Mouse (Mus musculus): ENCODE results near the gene Glrx5. TPM values are rescaled to one million over a fixed set of nuclear protein-coding genes. Genes with fewer than 3 reads are reported as not detected.

The Glrx5 gene
- polyA plus RNA-seq, 1 experiment from 2014 or later: 188 TPM

DNA sequence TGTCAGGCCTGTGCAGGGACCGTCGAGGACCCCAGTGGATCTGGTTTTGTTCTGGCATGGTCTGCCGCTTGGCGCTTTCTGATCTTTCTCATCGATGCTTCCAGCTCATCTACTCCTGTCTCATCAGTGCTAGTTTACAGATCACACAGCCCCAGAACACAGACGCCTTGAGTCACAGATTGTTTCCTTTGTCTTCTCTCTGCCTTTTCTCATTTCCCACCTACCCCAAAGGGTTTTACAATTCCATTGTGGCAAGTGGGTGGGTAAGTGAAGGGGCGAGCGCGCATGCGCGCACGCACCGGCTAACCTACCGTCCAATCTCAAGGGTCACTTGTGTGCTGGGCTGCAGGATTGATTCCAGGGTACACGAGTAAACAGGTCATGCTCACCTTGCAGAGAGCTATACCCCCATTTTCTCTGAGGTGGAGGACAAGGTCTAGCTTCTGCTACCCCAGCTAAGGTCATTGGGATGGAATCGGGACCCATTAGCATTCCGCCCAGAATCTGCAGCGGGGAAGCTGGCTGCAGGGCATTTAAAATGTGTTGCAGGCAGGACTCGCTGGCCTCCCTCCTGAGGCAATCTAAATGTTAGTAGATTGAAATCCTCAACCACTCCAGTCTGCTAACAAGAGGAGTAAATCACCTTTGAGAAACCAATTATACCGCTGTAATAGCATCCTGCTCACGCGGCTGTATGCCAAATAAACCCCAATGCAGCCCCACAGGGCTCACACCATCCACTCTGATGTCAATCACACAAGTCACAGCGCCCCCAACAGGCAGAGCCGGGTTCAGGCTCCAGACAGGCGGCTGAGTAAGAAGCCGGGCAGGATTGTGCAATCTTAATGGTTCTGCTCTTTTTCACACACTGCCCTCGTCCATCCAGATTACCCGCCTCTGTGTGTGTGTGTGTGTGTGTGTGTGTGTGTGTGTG, 31.0 kb downstream of the Glrx5 start:
- no peak overlapping the region for H3K4me3 ChIP-seq (ENCODE audit: low read depth, low read length)
- H3K4me2 ChIP-seq (ENCODE audit: low read depth, low read length, severe bottlenecking): no peak overlapping the region
- H3K4me1 ChIP-seq (replicated peaks; ENCODE audit: control insufficient read depth, insufficient read depth, low read length): no peaks in the 10 kb centered on the region
- H3K9ac ChIP-seq (ENCODE audit: low read length): no peak overlapping the region
- H3K27ac ChIP-seq (ENCODE audit: low read depth, low read length): no peak overlapping the region
- ATAC-seq (replicated peaks; ENCODE audit: low FRiP score) (0 out of 2 replicates have a peak, but pooled peaks have one; percentile 10), DNase-seq (ENCODE audit: low spot score) (peak; percentile 70)
- H3K9me3 ChIP-seq (ENCODE audit: control insufficient read depth, low read length): no peaks in the 10 kb centered on the region
- WGBS: 54% methylated on average over 28 of the region's 28 CpGs
- H3K36me3 ChIP-seq (ENCODE audit: control insufficient read depth, insufficient read depth, low read length): no peaks in the 10 kb centered on the region
- no peaks in the 10 kb centered on the region for H3K27me3 ChIP-seq (ENCODE audit: control insufficient read depth, insufficient read depth, low read length)

- no peaks in the 10 kb centered on the region for H3K4me1 ChIP-seq (replicated peaks; ENCODE audit: control insufficient read depth, insufficient read depth, low read length)
- no peak overlapping the region for H3K9ac ChIP-seq (ENCODE audit: low read length)
- ATAC-seq (replicated peaks; ENCODE audit: low FRiP score) (no peak), DNase-seq (ENCODE audit: low spot score) (no peak)
- no peak overlapping the region for H3K4me3 ChIP-seq (ENCODE audit: low read depth, low read length)
- no peaks in the 10 kb centered on the region for H3K36me3 ChIP-seq (ENCODE audit: control insufficient read depth, insufficient read depth, low read length)
- WGBS: 81% methylated on average over 4 of the region's 4 CpGs
- no peaks in the 10 kb centered on the region for H3K27me3 ChIP-seq (ENCODE audit: control insufficient read depth, insufficient read depth, low read length)
- no peak overlapping the region for H3K27ac ChIP-seq (ENCODE audit: low read depth, low read length)
- H3K9me3 ChIP-seq (ENCODE audit: control insufficient read depth, low read length): no peaks in the 10 kb centered on the region
- H3K4me2 ChIP-seq (ENCODE audit: low read depth, low read length, severe bottlenecking): no peak overlapping the region
Measured at GRCm38 (mm10) chr12:105064168-105064567, 31.7 kb downstream of the Glrx5 start.

GRCm38 (mm10) chr12:105065119-105065518, 32.6 kb downstream of the Glrx5 start:
- WGBS: 92% methylated on average over 7 of the region's 7 CpGs
- no peak for ATAC-seq (replicated peaks; ENCODE audit: low FRiP score)
- no peak overlapping the region for H3K9ac ChIP-seq (ENCODE audit: low read length)
- H3K27me3 ChIP-seq (ENCODE audit: control insufficient read depth, insufficient read depth, low read length): no peaks in the 10 kb centered on the region
- no peaks in the 10 kb centered on the region for H3K36me3 ChIP-seq (ENCODE audit: control insufficient read depth, insufficient read depth, low read length)
- DNase-seq (ENCODE audit: low spot score): no peak
- no peak overlapping the region for H3K27ac ChIP-seq (ENCODE audit: low read depth, low read length)
- H3K9me3 ChIP-seq (ENCODE audit: control insufficient read depth, low read length): no peaks in the 10 kb centered on the region
- no peak overlapping the region for H3K4me2 ChIP-seq (ENCODE audit: low read depth, low read length, severe bottlenecking)
- no peaks in the 10 kb centered on the region for H3K4me1 ChIP-seq (replicated peaks; ENCODE audit: control insufficient read depth, insufficient read depth, low read length)
- no peak overlapping the region for H3K4me3 ChIP-seq (ENCODE audit: low read depth, low read length)

DNA sequence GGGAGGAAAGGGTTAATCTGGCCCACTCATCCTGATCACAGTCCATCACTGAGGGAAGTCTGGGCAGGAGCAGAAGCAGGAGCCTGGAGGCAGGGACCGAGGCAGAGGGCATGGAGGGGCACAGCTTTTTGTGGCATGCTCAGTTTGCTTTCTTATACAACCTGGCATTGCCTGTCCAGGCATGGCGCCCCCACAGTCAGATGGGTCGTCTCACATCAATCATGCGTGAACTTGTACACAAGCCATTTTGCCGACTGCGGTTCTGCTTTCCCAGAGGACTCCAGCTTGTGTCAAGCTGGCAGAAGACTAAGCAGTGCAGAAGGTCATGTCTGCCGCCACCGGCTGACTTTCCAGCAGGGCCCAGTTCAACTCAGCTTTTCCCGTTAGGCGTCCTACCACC, 34.0 kb downstream of the Glrx5 start:
- H3K4me2 ChIP-seq (ENCODE audit: low read depth, low read length, severe bottlenecking): no peak overlapping the region
- H3K9me3 ChIP-seq (ENCODE audit: control insufficient read depth, low read length): no peaks in the 10 kb centered on the region
- no peaks in the 10 kb centered on the region for H3K36me3 ChIP-seq (ENCODE audit: control insufficient read depth, insufficient read depth, low read length)
- 77% methylated on average over 10 of the region's 10 CpGs for WGBS
- H3K27me3 ChIP-seq (ENCODE audit: control insufficient read depth, insufficient read depth, low read length): no peaks in the 10 kb centered on the region
- ATAC-seq (replicated peaks; ENCODE audit: low FRiP score) (no peak), DNase-seq (ENCODE audit: low spot score) (no peak)
- no peak overlapping the region for H3K27ac ChIP-seq (ENCODE audit: low read depth, low read length)
- H3K4me3 ChIP-seq (ENCODE audit: low read depth, low read length): no peak overlapping the region
- no peak overlapping the region for H3K9ac ChIP-seq (ENCODE audit: low read length)
- no peaks in the 10 kb centered on the region for H3K4me1 ChIP-seq (replicated peaks; ENCODE audit: control insufficient read depth, insufficient read depth, low read length)

DNA sequence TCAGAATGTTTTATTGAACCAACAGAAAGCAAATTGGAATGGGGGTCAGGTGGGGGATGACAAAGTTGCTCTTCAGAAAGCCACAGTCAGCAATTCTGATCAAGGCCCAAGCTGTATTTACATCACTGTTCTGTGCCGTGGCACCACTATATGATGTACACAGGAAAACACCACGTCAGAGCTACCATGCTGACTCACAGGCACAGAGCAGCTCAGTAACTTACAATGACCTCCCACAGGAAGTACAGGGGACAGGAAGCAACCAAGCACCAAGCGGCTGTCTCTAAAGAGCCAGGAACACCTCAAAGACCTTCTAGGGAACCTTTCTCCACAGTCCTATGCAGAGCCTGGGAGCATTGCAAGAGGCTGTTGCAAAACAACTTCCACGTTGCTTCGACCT, 36.4 kb downstream of the Glrx5 start:
- Histone ChIP-seq H3K4me3 (ENCODE audit: low read depth, low read length) (no peak overlapping the region), H3K27me3 (ENCODE audit: control insufficient read depth, insufficient read depth, low read length) (no peaks in the 10 kb centered on the region), H3K27ac (ENCODE audit: low read depth, low read length) (no peak overlapping the region), H3K4me1 (replicated peaks; ENCODE audit: control insufficient read depth, insufficient read depth, low read length) (no peaks in the 10 kb centered on the region), H3K36me3 (ENCODE audit: control insufficient read depth, insufficient read depth, low read length) (no peaks in the 10 kb centered on the region), H3K4me2 (ENCODE audit: low read depth, low read length, severe bottlenecking) (no peak overlapping the region), H3K9ac (ENCODE audit: low read length) (no peak overlapping the region), H3K9me3 (ENCODE audit: control insufficient read depth, low read length) (no peaks in the 10 kb centered on the region)
- 83% methylated on average over 5 of the region's 5 CpGs for WGBS
- no peak for DNase-seq (ENCODE audit: low spot score)
- ATAC-seq (replicated peaks; ENCODE audit: low FRiP score): no peak

DNA sequence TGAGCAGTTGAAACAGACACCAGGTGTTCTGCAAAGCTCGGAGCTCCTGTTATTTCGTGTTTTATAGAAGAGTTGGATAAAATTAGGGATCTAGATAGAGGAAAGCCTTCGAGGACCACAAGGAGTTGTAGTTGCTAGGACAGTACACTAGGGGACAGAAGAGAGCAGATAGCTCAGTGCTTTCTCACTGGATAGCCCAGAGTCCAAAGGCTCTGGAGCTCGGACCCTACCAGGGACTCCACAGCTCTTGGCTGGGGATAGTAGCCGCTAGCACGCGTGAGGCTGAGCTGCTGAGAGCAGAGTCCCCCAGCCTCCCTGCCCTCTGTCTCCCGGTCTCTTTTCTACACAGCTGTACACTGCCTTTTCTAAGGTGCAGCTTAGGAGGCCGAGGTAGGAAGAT, 41.2 kb downstream of the Glrx5 start:
- ATAC-seq (replicated peaks; ENCODE audit: low FRiP score): peak; percentile 56; the same call in 1 of the 2 replicates
- DNase-seq (ENCODE audit: low spot score): peak; percentile 60
- Histone ChIP-seq H3K27me3 (ENCODE audit: control insufficient read depth, insufficient read depth, low read length) (no peaks in the 10 kb centered on the region), H3K4me1 (replicated peaks; ENCODE audit: control insufficient read depth, insufficient read depth, low read length) (no peaks in the 10 kb centered on the region), H3K9ac (ENCODE audit: low read length) (no peak overlapping the region), H3K4me3 (ENCODE audit: low read depth, low read length) (no peak overlapping the region), H3K9me3 (ENCODE audit: control insufficient read depth, low read length) (no peaks in the 10 kb centered on the region), H3K4me2 (ENCODE audit: low read depth, low read length, severe bottlenecking) (no peak overlapping the region), H3K36me3 (ENCODE audit: control insufficient read depth, insufficient read depth, low read length) (no peaks in the 10 kb centered on the region), H3K27ac (ENCODE audit: low read depth, low read length) (no peak overlapping the region)
- WGBS: 42% methylated on average over 9 of the region's 9 CpGs

DNA sequence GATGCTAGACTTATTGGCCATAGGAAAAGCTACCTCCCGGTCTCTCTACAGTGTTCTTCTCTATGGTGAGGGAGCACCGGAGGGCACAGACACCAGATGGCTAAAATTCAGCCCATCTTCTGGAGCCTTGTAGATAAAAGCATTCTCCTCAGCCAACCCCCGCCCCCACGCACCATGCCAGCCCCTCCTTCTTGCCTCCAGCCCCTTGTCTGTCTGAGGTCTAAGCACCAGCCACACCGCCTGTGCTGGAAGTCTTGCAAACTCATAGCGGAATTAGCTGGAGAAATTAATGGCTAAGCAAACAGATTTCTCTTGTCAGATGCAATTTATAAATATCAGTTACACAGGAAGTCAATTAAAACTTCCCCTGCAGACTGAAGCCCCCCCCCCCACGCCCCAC, 43.0 kb downstream of the Glrx5 start:
- no peak overlapping the region for H3K4me3 ChIP-seq (ENCODE audit: low read depth, low read length)
- H3K27me3 ChIP-seq (ENCODE audit: control insufficient read depth, insufficient read depth, low read length): no peaks in the 10 kb centered on the region
- H3K9ac ChIP-seq (ENCODE audit: low read length): no peak overlapping the region
- WGBS: 60% methylated on average over 7 of the region's 7 CpGs
- ATAC-seq (replicated peaks; ENCODE audit: low FRiP score) (no peak), DNase-seq (ENCODE audit: low spot score) (no peak)
- H3K4me1 ChIP-seq (replicated peaks; ENCODE audit: control insufficient read depth, insufficient read depth, low read length): no peaks in the 10 kb centered on the region
- no peaks in the 10 kb centered on the region for H3K9me3 ChIP-seq (ENCODE audit: control insufficient read depth, low read length)
- no peak overlapping the region for H3K4me2 ChIP-seq (ENCODE audit: low read depth, low read length, severe bottlenecking)
- H3K36me3 ChIP-seq (ENCODE audit: control insufficient read depth, insufficient read depth, low read length): no peaks in the 10 kb centered on the region
- no peak overlapping the region for H3K27ac ChIP-seq (ENCODE audit: low read depth, low read length)

GRCm38 (mm10) chr12:105076511-105076910, 44.0 kb downstream of the Glrx5 start:
- Histone ChIP-seq H3K27ac (ENCODE audit: low read depth, low read length) (no peak overlapping the region), H3K36me3 (ENCODE audit: control insufficient read depth, insufficient read depth, low read length) (no peaks in the 10 kb centered on the region), H3K4me3 (ENCODE audit: low read depth, low read length) (no peak overlapping the region), H3K9me3 (ENCODE audit: control insufficient read depth, low read length) (no peaks in the 10 kb centered on the region), H3K9ac (ENCODE audit: low read length) (no peak overlapping the region), H3K4me2 (ENCODE audit: low read depth, low read length, severe bottlenecking) (no peak overlapping the region), H3K4me1 (replicated peaks; ENCODE audit: control insufficient read depth, insufficient read depth, low read length) (no peaks in the 10 kb centered on the region), H3K27me3 (ENCODE audit: control insufficient read depth, insufficient read depth, low read length) (no peaks in the 10 kb centered on the region)
- WGBS: 80% methylated on average over 3 of the region's 3 CpGs
- DNase-seq (ENCODE audit: low spot score) (no peak), ATAC-seq (replicated peaks; ENCODE audit: low FRiP score) (no peak)

- no peak for DNase-seq (ENCODE audit: low spot score)
- 87% methylated on average over 2 of the region's 2 CpGs for WGBS
- Histone ChIP-seq H3K36me3 (ENCODE audit: control insufficient read depth, insufficient read depth, low read length) (no peaks in the 10 kb centered on the region), H3K4me1 (replicated peaks; ENCODE audit: control insufficient read depth, insufficient read depth, low read length) (no peaks in the 10 kb centered on the region), H3K9ac (ENCODE audit: low read length) (no peak overlapping the region), H3K4me2 (ENCODE audit: low read depth, low read length, severe bottlenecking) (no peak overlapping the region), H3K4me3 (ENCODE audit: low read depth, low read length) (no peak overlapping the region), H3K27me3 (ENCODE audit: control insufficient read depth, insufficient read depth, low read length) (no peaks in the 10 kb centered on the region), H3K9me3 (ENCODE audit: control insufficient read depth, low read length) (no peaks in the 10 kb centered on the region), H3K27ac (ENCODE audit: low read depth, low read length) (no peak overlapping the region)
- ATAC-seq (replicated peaks; ENCODE audit: low FRiP score): no peak
Measured at GRCm38 (mm10) chr12:105077232-105077631, 44.7 kb downstream of the Glrx5 start.

All from forebrain, embryonic 11.5 days (tissue).